Mouse (Mus musculus): ENCODE measurements around the gene Gm11938.
A peak's percentile ranks its signal among the peaks of the same experiment; 100 is the strongest.
"Not testable (repeated sequence)": the region's sequence is repeated elsewhere in the genome, so short reads cannot be mapped to it uniquely, and the experiment has no call there.

Gm11938 gene

DNA sequence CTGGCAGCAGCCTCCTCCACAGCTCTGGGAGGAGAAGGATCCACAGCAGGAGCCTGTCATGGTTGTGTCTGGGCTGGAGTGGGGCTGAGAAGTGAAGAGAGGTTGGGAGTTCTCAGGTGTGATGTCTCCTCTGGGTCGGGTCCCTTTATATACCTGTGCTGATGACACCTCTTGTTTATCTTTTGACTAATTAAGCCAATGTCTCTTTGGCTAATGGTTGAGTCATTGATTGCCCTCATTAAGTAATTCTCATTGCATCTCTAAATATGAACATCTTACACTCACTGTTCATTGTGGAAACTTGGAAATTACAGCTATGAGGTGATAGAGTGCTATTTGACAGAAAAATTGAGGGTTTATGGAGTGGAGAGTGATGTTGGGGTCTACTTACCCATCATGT is at the start of gene Gm11938:
Gene Gm11938 (minus strand): TSS at position 101 of the 400 bp plus-strand sequence.
- not testable (repeated sequence) for DNase-seq (ENCODE audit: low spot score in 2 of 2)

GRCm38 (mm10) chr11:99650136-99650535 is 47.0 kb upstream of the Gm11938 start, which contains the start of gene Gm11555:
TSS of gene Gm11555 (minus strand) at chr11:99650236.
- DNase-seq (ENCODE audit: low spot score in 2 of 2): no peak

DNA sequence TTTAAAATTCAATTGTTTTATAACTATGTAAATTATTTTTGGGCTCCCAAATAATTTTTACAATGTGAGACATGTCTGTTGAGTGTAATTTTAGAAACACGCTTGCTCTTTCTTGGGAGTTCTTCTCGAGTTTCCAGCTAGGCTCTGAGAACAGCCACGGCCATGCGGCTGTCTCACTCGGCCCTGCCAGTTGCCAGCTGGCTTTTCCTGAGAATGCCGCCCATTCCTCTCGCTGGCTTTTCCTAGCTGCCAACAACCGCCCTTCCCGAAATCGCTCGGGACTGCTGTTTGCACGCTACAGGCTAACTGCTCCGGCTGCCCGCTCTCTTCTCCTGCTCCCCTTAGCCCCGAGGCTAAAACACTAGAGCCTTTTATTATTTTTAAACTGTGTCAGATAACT is 43.3 kb upstream of the Gm11938 start:
- DNase-seq (ENCODE audit: low spot score in 2 of 2): peak in 1 of 2 experiments; percentile 7

GRCm38 (mm10) chr11:99644351-99644750 is 41.2 kb upstream of the Gm11938 start:
- DNase-seq (ENCODE audit: low spot score in 2 of 2): no peak

DNA sequence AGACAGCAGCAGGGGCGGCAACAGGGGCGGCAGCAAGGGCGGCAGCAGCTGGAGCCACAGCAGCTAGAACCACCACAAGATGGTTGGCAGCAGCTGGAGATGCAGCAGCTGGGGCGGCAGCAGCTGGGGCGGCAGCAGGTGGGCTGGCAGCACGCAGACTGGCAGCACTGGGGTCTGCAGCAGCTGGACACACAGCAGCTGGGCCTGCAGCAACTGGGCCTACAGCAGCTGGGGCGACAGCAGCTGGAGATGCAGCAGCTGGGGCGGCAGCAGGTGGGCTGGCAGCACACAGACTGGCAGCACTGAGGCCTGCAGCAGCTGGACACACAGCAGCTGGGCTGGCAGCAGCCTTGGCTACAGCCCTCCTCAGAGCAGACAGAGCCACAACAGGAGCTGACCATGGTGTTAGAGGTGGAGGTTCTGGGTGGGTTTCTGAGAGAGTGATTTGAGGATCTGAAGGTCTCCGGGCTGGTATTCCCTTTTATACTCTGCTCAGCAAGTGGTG is 40.6 kb upstream of the Gm11938 start, which contains the start of gene Krtap4-7:
Gene Krtap4-7 (minus strand): TSS at position 455 of the 505 bp plus-strand sequence.
- not testable (repeated sequence) for DNase-seq (ENCODE audit: low spot score in 2 of 2)

DNA sequence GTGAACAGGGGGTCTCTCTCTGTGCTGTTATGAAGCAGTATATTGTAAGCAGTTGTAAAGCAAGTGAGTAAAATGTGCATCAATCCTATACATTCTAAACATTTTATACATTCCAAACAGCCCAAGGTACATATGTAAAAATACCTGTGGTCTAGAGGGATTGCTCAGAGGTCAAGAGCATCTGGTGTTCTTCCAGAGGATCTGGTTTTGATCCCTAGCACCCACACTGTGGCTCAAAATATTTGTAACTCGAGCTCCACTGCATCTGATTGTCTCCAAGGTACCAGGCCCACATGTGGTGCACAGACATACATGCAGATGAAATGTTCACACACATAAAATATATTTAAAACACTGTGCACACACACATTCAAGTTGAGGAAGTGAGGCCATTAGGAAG is 37.8 kb upstream of the Gm11938 start:
- DNase-seq (ENCODE audit: low spot score in 2 of 2): no peak

DNA sequence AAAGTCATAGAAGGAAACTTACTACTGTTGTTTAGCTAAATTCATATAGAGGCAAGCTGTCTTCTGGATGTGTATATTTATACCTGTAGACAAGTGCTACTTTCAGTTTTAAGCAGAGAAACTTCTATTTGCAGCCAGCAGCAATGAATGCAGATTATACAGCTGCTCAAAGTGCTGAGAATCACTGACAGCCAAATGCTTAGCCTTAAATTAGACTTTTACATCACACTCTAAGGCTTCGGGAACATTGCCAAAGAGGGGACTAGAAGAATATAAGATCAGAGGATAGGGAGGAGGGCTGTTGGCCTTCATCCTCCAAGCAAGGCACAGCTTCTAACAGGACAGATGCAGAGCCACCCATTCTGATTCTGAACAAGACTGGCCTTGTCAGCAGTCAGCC is 34.0 kb upstream of the Gm11938 start:
- peak in 1 of 2 experiments; percentile 6 for DNase-seq (ENCODE audit: low spot score in 2 of 2)

- no peak for DNase-seq (ENCODE audit: low spot score in 2 of 2)
These were observed 31.6 kb upstream of the Gm11938 start, which contains the start of gene Krtap4-2 for GRCm38 (mm10) chr11:99634653-99635134. TSS of gene Krtap4-2 (minus strand) at chr11:99635084.

GRCm38 (mm10) chr11:99633293-99633692 is 30.2 kb upstream of the Gm11938 start:
- peak; percentile 17 to 26 for DNase-seq (ENCODE audit: low spot score in 2 of 2)

DNA sequence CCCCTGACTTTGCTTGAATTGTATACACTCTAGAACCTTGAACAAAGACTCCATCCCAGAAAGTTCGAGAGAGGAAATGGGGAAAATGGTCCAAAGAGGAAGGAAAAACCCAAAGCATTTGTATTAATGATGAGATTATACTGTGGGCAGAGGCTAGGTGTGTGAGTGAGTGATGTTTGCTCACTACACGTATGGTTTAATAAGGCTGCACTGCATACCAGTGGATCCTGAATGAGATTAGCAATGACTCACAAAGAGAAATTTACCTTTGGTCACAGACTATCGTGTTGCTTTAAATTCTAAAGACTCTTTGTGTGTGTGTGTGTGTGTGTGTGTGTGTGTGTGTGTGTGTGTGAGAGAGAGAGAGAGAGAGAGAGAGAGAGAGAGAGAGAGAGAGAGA is 27.8 kb upstream of the Gm11938 start:
- no peak for DNase-seq (ENCODE audit: low spot score in 2 of 2)

- no peak for DNase-seq (ENCODE audit: low spot score in 2 of 2)
These were observed 25.0 kb upstream of the Gm11938 start, which contains the start of gene Krtap4-1 for GRCm38 (mm10) chr11:99628138-99628537. TSS of gene Krtap4-1 (minus strand) at chr11:99628238.

- DNase-seq (ENCODE audit: low spot score in 2 of 2): no peak
These were observed 17.2 kb upstream of the Gm11938 start, which contains the start of gene Gm11562 for GRCm38 (mm10) chr11:99620335-99620734. TSS of gene Gm11562 (minus strand) at chr11:99620435.

DNA sequence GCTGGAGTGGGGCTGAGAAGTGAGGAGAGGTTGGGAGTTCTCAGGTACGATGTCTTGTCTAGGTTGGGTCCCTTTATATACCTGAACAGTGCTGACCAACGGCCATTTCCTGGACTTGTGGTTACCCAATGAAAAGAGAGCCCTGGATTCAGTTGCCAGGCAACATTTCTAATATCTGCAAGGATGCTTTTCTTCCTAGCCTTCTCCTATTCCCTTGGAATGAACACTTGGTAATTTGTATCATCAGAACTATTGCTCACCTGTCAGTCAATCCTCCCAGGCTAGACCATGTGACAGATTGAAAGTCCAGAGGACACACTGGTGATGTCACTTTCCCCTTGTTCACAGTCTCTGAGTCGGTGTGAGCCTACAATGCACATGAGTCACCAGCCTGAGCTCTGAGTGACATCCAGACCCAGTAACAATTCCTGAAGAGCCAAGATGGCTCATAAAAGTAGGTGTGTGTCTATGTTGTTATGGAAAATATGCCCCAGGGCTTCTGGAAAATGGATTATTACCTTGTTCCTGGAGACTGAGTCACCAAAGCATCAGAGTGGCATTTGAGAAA is 11.8 kb upstream of the Gm11938 start, which contains the start of gene Krtap2-4:
Gene Krtap2-4 (minus strand): TSS at position 51 of the 568 bp plus-strand sequence.
- no peak for DNase-seq (ENCODE audit: low spot score in 2 of 2)

GRCm38 (mm10) chr11:99610089-99610488 is 7.0 kb upstream of the Gm11938 start, which contains the start of gene Gm11937:
TSS of gene Gm11937 (minus strand) at chr11:99610189.
- DNase-seq (ENCODE audit: low spot score in 2 of 2): not testable (repeated sequence)

DNA sequence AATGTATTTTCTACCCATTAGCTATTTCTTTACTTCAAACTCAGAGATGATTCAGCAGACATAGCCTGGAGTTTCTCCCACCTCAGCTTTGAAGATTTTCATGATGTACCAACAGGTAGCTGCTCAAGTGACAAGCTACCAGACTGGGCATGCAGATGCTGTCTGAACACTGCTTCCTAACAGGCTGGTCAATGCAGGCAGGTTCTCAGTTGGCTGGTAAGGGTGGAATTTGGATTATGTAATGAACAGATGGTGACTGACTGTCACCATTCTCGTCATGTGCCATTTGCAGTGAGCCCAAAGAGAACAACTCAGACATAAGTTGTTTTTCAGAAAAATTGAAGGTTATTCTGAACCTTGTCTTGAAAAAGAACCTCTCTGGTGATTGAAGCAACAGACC is 6.0 kb upstream of the Gm11938 start:
- peak; percentile 11 to 55 for DNase-seq (ENCODE audit: low spot score in 2 of 2)

DNA sequence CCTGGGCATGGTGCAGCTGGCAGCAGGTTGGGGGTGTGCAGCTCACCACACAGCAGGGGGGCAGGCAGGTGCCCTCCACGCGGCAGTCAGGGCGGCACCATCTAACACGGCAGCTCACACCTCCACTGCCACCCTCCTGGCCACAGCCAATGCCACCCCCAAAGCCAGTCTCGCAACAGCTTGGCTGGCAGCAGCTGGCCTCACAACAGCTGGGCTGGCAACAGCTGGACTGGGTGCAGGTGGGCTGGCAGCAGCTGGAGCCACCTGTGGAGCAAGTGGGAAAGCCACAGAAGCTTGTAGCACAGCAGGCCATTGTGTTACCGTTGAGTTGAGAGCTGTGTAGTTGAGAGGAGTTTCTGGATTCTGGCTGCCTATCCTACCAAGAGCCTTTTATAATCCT is 5.4 kb downstream of the Gm11938 start, which contains the start of gene Krtap9-3:
Gene Krtap9-3 (minus strand): TSS at position 364 of the 400 bp plus-strand sequence.
- not testable (repeated sequence) for DNase-seq (ENCODE audit: low spot score in 2 of 2)

DNA sequence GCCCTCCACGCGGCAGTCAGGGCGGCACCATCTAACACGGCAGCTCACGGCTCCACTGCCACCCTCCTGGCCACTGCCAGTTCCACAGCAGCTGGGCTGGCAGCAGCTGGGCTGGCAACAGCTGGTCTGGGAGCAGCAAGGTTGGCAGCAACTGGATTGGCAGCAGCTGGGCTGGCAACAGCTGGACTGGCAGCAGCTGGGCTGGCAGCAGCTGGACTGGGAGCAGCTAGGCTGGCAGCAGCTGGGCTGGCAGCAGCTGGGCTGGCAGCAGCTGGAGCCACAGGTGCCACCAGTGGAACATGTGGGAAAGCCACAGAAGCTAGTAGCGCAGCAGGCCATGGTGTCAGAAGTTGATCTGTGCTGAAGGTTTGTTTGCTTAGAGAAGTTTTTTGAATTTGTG is 12.1 kb downstream of the Gm11938 start, which contains the start of gene Krtap1-3:
Gene Krtap1-3 (minus strand): TSS at position 359 of the 400 bp plus-strand sequence.
- no peak for DNase-seq (ENCODE audit: low spot score in 2 of 2)

- peak in 1 of 2 experiments; percentile 6 for DNase-seq (ENCODE audit: low spot score in 2 of 2)
These were observed 18.0 kb downstream of the Gm11938 start for GRCm38 (mm10) chr11:99585096-99585495.

- no peak for DNase-seq (ENCODE audit: low spot score in 2 of 2)
These were observed 19.8 kb downstream of the Gm11938 start, which contains the start of gene Krtap1-4 for GRCm38 (mm10) chr11:99583245-99583704. TSS of gene Krtap1-4 (minus strand) at chr11:99583654.

DNA sequence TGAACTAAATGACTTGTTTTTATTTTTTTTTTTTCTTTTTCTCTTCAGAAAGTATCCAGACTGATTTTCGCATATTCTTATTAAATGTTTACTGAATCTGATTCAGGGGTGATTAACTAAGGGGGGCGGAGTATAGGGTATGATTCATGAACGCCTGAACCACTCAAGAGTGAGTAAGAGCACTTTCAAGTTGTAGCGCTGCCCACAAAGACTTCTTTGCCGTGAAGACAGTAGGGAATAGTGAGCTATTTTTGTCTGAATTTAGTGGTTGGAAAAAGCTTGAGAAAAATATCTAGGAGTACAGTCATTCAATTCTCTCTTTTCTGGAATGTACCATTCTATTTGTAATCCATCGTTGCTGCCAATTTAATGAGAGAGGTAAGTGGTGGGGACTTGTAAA is 21.5 kb downstream of the Gm11938 start:
- DNase-seq (ENCODE audit: low spot score in 2 of 2): no peak

GRCm38 (mm10) chr11:99581051-99581450 is 22.1 kb downstream of the Gm11938 start:
- no peak for DNase-seq (ENCODE audit: low spot score in 2 of 2)

DNA sequence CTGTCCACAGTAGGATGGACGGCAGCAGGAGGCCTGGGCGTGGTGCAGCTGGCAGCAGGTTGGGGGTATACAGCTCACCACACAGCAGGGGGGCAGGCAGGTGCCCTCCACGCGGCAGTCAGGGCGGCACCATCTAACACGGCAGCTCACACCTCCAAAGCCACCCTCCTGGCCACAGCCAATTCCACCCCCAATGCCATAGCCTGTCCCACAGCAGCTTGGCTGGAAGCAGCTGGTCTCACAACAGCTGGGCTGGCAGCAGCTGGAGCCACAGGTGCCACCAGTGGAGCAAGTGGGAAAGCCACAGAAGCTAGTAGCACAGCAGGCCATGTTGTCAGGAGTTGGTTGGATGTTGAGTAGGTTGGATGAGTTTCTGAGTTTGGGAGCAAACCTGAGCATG is 22.5 kb downstream of the Gm11938 start, which contains the start of gene Krtap1-5:
Gene Krtap1-5 (minus strand): TSS at position 381 of the 400 bp plus-strand sequence.
- no peak for DNase-seq (ENCODE audit: low spot score in 2 of 2)

Measured in left cerebral cortex, adult 9 months (tissue).